Mouse (Mus musculus): ENCODE measurements around the gene Fam69a. TPM values are rescaled to one million over a fixed set of nuclear protein-coding genes. Genes with fewer than 3 reads are reported as not detected.

Fam69a gene
- polyA plus RNA-seq, 2 experiments: 1.8 to 8.0 TPM

- Histone ChIP-seq H3K9me3 (ENCODE audit: control insufficient read depth, low read length) (no peaks in the 10 kb centered on the region), H3K27me3 (ENCODE audit: control insufficient read depth, insufficient read depth, low read length) (no peaks in the 10 kb centered on the region), H3K27ac (no peak overlapping the region), H3K4me1 (replicated peaks; ENCODE audit: control insufficient read depth in 2 of 2, insufficient read depth in 2 of 2, low read length in 1 of 2) (no peaks in the 10 kb centered on the region), H3K9ac (replicated peaks) (no peak overlapping the region), H3K36me3 (replicated peaks; ENCODE audit: control insufficient read depth, insufficient read depth, low read depth) (no peaks in the 10 kb centered on the region), H3K4me2 (ENCODE audit: low read depth) (no peak overlapping the region), H3K4me3 (ENCODE audit: insufficient read depth in 1 of 2, low read depth in 2 of 2, low read length in 2 of 2) (no peak overlapping the region)
- 57% methylated on average over 7 of the region's 7 CpGs for WGBS (ENCODE audit: insufficient replicate concordance)
- ATAC-seq (ENCODE audit: insufficient read depth): no peak
- DNase-seq (ENCODE audit: low read depth in 3 of 3, low spot score in 3 of 3): no peak
- no peak for TF ChIP-seq EP300 (IDR thresholded peaks at IDR 0.05; ENCODE audit: low read depth)
- no peak for TF ChIP-seq CTCF (IDR thresholded peaks at IDR 0.05; ENCODE audit: low read depth)
Measured at GRCm38 (mm10) chr5:108015422-108015821, 28.5 kb upstream of the Fam69a start.

- Histone ChIP-seq H3K36me3 (replicated peaks; ENCODE audit: control insufficient read depth, insufficient read depth, low read depth) (no peaks in the 10 kb centered on the region), H3K9ac (replicated peaks) (no peak overlapping the region), H3K4me2 (ENCODE audit: low read depth) (no peak overlapping the region), H3K4me3 (ENCODE audit: insufficient read depth in 1 of 2, low read depth in 2 of 2, low read length in 2 of 2) (no peak overlapping the region), H3K27ac (no peak overlapping the region), H3K27me3 (ENCODE audit: control insufficient read depth, insufficient read depth, low read length) (no peaks in the 10 kb centered on the region), H3K4me1 (replicated peaks; ENCODE audit: control insufficient read depth in 2 of 2, insufficient read depth in 2 of 2, low read length in 1 of 2) (no peaks in the 10 kb centered on the region), H3K9me3 (ENCODE audit: control insufficient read depth, low read length) (no peaks in the 10 kb centered on the region)
- DNase-seq (ENCODE audit: low read depth in 3 of 3, low spot score in 3 of 3): no peak
- 36% methylated on average over 1 of the region's 1 CpGs for WGBS (ENCODE audit: insufficient replicate concordance)
- no peak for ATAC-seq (ENCODE audit: insufficient read depth)
- TF ChIP-seq CTCF (IDR thresholded peaks at IDR 0.05; ENCODE audit: low read depth): no peak
- TF ChIP-seq EP300 (IDR thresholded peaks at IDR 0.05; ENCODE audit: low read depth): no peak
Measured at GRCm38 (mm10) chr5:108014173-108014572, 27.3 kb upstream of the Fam69a start.

GRCm38 (mm10) chr5:108009721-108010120, 22.8 kb upstream of the Fam69a start:
- Histone ChIP-seq H3K4me3 (ENCODE audit: insufficient read depth in 1 of 2, low read depth in 2 of 2, low read length in 2 of 2) (no peak overlapping the region), H3K4me1 (replicated peaks; ENCODE audit: control insufficient read depth in 2 of 2, insufficient read depth in 2 of 2, low read length in 1 of 2) (no peaks in the 10 kb centered on the region), H3K27ac (no peak overlapping the region), H3K27me3 (ENCODE audit: control insufficient read depth, insufficient read depth, low read length) (no peaks in the 10 kb centered on the region), H3K36me3 (replicated peaks; ENCODE audit: control insufficient read depth, insufficient read depth, low read depth) (no peaks in the 10 kb centered on the region), H3K9me3 (ENCODE audit: control insufficient read depth, low read length) (no peaks in the 10 kb centered on the region), H3K4me2 (ENCODE audit: low read depth) (no peak overlapping the region), H3K9ac (replicated peaks) (no peak overlapping the region)
- 11% methylated on average over 2 of the region's 2 CpGs for WGBS (ENCODE audit: insufficient replicate concordance)
- DNase-seq (ENCODE audit: low read depth in 3 of 3, low spot score in 3 of 3) (no peak), ATAC-seq (ENCODE audit: insufficient read depth) (no peak)
- TF ChIP-seq EP300 (IDR thresholded peaks at IDR 0.05; ENCODE audit: low read depth): no peak
- no peak for TF ChIP-seq CTCF (IDR thresholded peaks at IDR 0.05; ENCODE audit: low read depth)

- Histone ChIP-seq H3K9me3 (ENCODE audit: control insufficient read depth, low read length) (no peaks in the 10 kb centered on the region), H3K4me1 (replicated peaks; ENCODE audit: control insufficient read depth in 2 of 2, insufficient read depth in 2 of 2, low read length in 1 of 2) (peaks cover 0 to 3% of the 10 kb centered on the region in 2 experiments; a peak in 2 of 4 replicates), H3K9ac (replicated peaks) (no peak overlapping the region), H3K4me2 (ENCODE audit: low read depth) (no peak overlapping the region), H3K27ac (no peak overlapping the region), H3K36me3 (replicated peaks; ENCODE audit: control insufficient read depth, insufficient read depth, low read depth) (no peaks in the 10 kb centered on the region), H3K4me3 (ENCODE audit: insufficient read depth in 1 of 2, low read depth in 2 of 2, low read length in 2 of 2) (no peak overlapping the region), H3K27me3 (ENCODE audit: control insufficient read depth, insufficient read depth, low read length) (no peaks in the 10 kb centered on the region)
- ATAC-seq (ENCODE audit: insufficient read depth): 0 out of 2 replicates have a peak, but pooled peaks have one; percentile 55
- TF ChIP-seq CTCF (IDR thresholded peaks at IDR 0.05; ENCODE audit: low read depth) (peak; percentile 65), EP300 (IDR thresholded peaks at IDR 0.05; ENCODE audit: low read depth) (0 out of 2 replicates have a peak, but pooled peaks have one; percentile 4)
- WGBS (ENCODE audit: insufficient replicate concordance): 13% methylated on average over 2 of the region's 2 CpGs
- DNase-seq (ENCODE audit: low read depth in 3 of 3, low spot score in 3 of 3): peak in 2 of 3 experiments; percentile 33 to 36
Measured at GRCm38 (mm10) chr5:108005134-108005533, 18.2 kb upstream of the Fam69a start.

- TF ChIP-seq EP300 (IDR thresholded peaks at IDR 0.05; ENCODE audit: low read depth) (no peak), CTCF (IDR thresholded peaks at IDR 0.05; ENCODE audit: low read depth) (no peak)
- H3K27me3 ChIP-seq (ENCODE audit: control insufficient read depth, insufficient read depth, low read length): no peaks in the 10 kb centered on the region
- no peaks in the 10 kb centered on the region for H3K36me3 ChIP-seq (replicated peaks; ENCODE audit: control insufficient read depth, insufficient read depth, low read depth)
- no peak overlapping the region for H3K27ac ChIP-seq
- H3K4me2 ChIP-seq (ENCODE audit: low read depth): no peak overlapping the region
- WGBS (ENCODE audit: insufficient replicate concordance): 64% methylated on average over 5 of the region's 5 CpGs
- peaks cover 0 to 3% of the 10 kb centered on the region in 2 experiments; a peak in 2 of 4 replicates for H3K4me1 ChIP-seq (replicated peaks; ENCODE audit: control insufficient read depth in 2 of 2, insufficient read depth in 2 of 2, low read length in 1 of 2)
- H3K9ac ChIP-seq (replicated peaks): no peak overlapping the region
- no peaks in the 10 kb centered on the region for H3K9me3 ChIP-seq (ENCODE audit: control insufficient read depth, low read length)
- no peak overlapping the region for H3K4me3 ChIP-seq (ENCODE audit: insufficient read depth in 1 of 2, low read depth in 2 of 2, low read length in 2 of 2)
- no peak for DNase-seq (ENCODE audit: low read depth in 3 of 3, low spot score in 3 of 3)
- ATAC-seq (ENCODE audit: insufficient read depth): no peak
Measured at GRCm38 (mm10) chr5:108002734-108003133, 15.8 kb upstream of the Fam69a start.
